Mouse (Mus musculus) embryonic facial prominence, embryonic 14.5 days (tissue): Measurements from ENCODE around the gene Tlr13. TPM values are rescaled to one million over a fixed set of nuclear protein-coding genes. Genes with fewer than 3 reads are reported as not detected.
A peak's percentile ranks its signal among the peaks of the same experiment; 100 is the strongest.

Experiments
- ATAC-seq: fragments of 200-750 bp; cut with Nextera tagmentation; 2 replicates; pipeline ENCODE4 v1.8.0; 2017; ENCODE audit warnings: low read depth, moderate number of reproducible peaks, moderate TSS enrichment
- DNase-seq: peaks from one replicate; pipeline ENCODE4 v3.0.0-alpha.2; 2015; ENCODE audit warnings: low spot score
- H3K27ac ChIP-seq: fragments of 300-500 bp; sonication (generic); replicated peaks from 2 replicates; pipeline ENCODE4 v1.5.1; 2014; ENCODE audit warnings: low read depth, mild to moderate bottlenecking, low read length, moderate library complexity
- H3K27me3 ChIP-seq: fragments of 300-500 bp; sonication (generic); replicated peaks from 2 replicates; pipeline ENCODE4 v1.6.1; 2014; ENCODE audit warnings: low read length; ENCODE audit not compliant: control insufficient read depth, insufficient read depth
- H3K36me3 ChIP-seq: fragments of 300-500 bp; sonication (generic); 2 replicates; pipeline ENCODE4 v1.6.1; 2014; ENCODE audit warnings: low read length, mixed read lengths; ENCODE audit not compliant: control insufficient read depth, insufficient read depth
- H3K4me1 ChIP-seq: fragments of 300-500 bp; sonication (generic); 2 replicates; pipeline ENCODE4 v1.6.1; 2014; ENCODE audit warnings: antibody characterized with exemption, low read length; ENCODE audit not compliant: control insufficient read depth, insufficient read depth
- H3K4me2 ChIP-seq: fragments of 300-500 bp; sonication (generic); 2 replicates; pipeline ENCODE4 v1.6.1; 2014; ENCODE audit warnings: low read depth, mild to moderate bottlenecking, low read length, moderate library complexity, mixed read lengths
- H3K4me3 ChIP-seq: fragments of 300-500 bp; sonication (generic); 2 replicates; pipeline ENCODE4 v1.5.1; 2014; ENCODE audit warnings: low read depth, mild to moderate bottlenecking, low read length
- H3K9ac ChIP-seq: fragments of 300-500 bp; sonication (generic); 2 replicates; pipeline ENCODE4 v1.6.1; 2014; ENCODE audit warnings: low read depth, mild to moderate bottlenecking, low read length, moderate library complexity, mixed read lengths
- H3K9me3 ChIP-seq: fragments of 300-500 bp; sonication (generic); 2 replicates; pipeline ENCODE4 v1.6.1; 2016; ENCODE audit warnings: low read length; ENCODE audit not compliant: control insufficient read depth
- WGBS: fragments of 180-500 bp; shearing (Covaris S2); extraction: QIAGEN DNeasy Blood & Tissue Kit; methylation state at CpG from one replicate; pipeline ENCODE4 v1.1.7; 2014; 5-methylcytosine and 5-hydroxymethylcytosine counted together
- polyA plus RNA-seq: library from polyadenylated mRNA; unstranded; fragments of >200 nt; fragmentation: Nextera tagmentation; extraction: Ambion mirVana; gene quantifications from 2 replicates; pipeline ENCODE4 v1.2.1, GENCODE M21; 2014

Tlr13 gene
- polyA plus RNA-seq, 1 experiment from 2014 or later, result 1.4 TPM

- no peak overlapping the region for H3K27ac ChIP-seq
- H3K9me3 ChIP-seq, result no peaks in the 10 kb centered on the region
- no peaks in the 10 kb centered on the region for H3K4me1 ChIP-seq
- no peak overlapping the region for H3K4me3 ChIP-seq
- no peak overlapping the region for H3K4me2 ChIP-seq
- peak; percentile 33 for DNase-seq
- no peaks in the 10 kb centered on the region for H3K27me3 ChIP-seq
- no peak overlapping the region for H3K9ac ChIP-seq
- no peaks in the 10 kb centered on the region for H3K36me3 ChIP-seq
- peak; percentile 72; the same call in 1 of the 2 replicates for ATAC-seq
- 56% methylated on average over 12 of the region's 12 CpGs for WGBS
Measured at GRCm38 (mm10) chrX:106135916-106136575, 7.0 kb upstream of the Tlr13 start.

GRCm38 (mm10) chrX:106139309-106140070 lies 3.5 kb upstream of the Tlr13 start:
- DNase-seq (no peak), ATAC-seq (no peak)
- 81% methylated on average over 13 of the region's 13 CpGs for WGBS
- no peaks in the 10 kb centered on the region for H3K36me3 ChIP-seq
- 0 out of 2 replicates have a peak, but pooled peaks cover 5% of the 10 kb centered on the region for H3K27me3 ChIP-seq
- H3K4me1 ChIP-seq, result no peaks in the 10 kb centered on the region
- no peak overlapping the region for H3K4me2 ChIP-seq
- no peak overlapping the region for H3K27ac ChIP-seq
- no peak overlapping the region for H3K4me3 ChIP-seq
- no peaks in the 10 kb centered on the region for H3K9me3 ChIP-seq
- H3K9ac ChIP-seq, result no peak overlapping the region

DNA sequence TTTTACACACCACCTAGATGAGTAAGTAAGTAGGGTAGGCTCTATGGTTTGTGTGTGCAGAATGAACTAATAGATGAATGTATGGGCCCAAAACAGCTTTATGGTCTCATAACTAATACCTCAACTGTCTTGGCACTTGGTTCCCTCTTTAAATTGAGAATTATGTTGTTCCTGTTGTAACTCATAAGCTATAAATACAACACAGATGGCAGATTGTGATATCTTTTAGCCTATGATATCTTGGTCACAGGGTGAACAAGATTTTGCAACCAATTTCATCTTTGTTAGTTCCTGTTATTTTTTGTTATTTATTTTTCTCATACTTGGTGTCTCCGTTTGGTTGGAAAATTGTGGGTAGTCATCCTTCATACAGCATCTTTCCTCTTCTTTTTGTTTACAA lies 5.2 kb downstream of the Tlr13 start:
- Histone ChIP-seq H3K4me2 (no peak overlapping the region), H3K27ac (no peak overlapping the region), H3K9me3 (no peaks in the 10 kb centered on the region), H3K4me1 (no peaks in the 10 kb centered on the region), H3K27me3 (0 out of 2 replicates have a peak, but pooled peaks cover 8% of the 10 kb centered on the region), H3K4me3 (no peak overlapping the region), H3K36me3 (no peaks in the 10 kb centered on the region), H3K9ac (no peak overlapping the region)
- 93% methylated on average over 1 of the region's 1 CpGs for WGBS
- DNase-seq (no peak), ATAC-seq (no peak)

DNA sequence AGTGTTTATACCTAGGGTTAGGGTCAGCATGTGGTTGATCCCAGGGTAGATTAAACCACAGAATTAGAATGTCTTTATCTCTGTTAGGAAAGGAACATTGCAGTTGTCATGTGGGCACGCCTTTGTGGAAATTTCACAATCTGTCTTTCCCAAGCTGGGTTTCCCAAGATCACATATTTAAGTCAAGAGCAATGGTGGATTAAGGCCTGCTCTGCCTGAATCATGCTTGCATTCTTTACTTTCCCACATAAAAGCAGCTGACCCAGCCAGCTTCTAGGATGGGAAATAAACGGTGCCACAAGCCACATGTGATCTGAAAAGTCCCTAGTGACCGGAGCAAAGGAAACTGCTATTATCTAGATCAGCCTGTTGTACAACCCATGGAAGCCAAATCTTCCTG lies 6.5 kb downstream of the Tlr13 start:
- Histone ChIP-seq H3K9me3 (no peaks in the 10 kb centered on the region), H3K27ac (no peak overlapping the region), H3K9ac (no peak overlapping the region), H3K4me3 (no peak overlapping the region), H3K27me3 (0 out of 2 replicates have a peak, but pooled peaks cover 8% of the 10 kb centered on the region), H3K36me3 (no peaks in the 10 kb centered on the region), H3K4me1 (no peaks in the 10 kb centered on the region), H3K4me2 (no peak overlapping the region)
- ATAC-seq (no peak), DNase-seq (no peak)
- 65% methylated on average over 3 of the region's 3 CpGs for WGBS

DNA sequence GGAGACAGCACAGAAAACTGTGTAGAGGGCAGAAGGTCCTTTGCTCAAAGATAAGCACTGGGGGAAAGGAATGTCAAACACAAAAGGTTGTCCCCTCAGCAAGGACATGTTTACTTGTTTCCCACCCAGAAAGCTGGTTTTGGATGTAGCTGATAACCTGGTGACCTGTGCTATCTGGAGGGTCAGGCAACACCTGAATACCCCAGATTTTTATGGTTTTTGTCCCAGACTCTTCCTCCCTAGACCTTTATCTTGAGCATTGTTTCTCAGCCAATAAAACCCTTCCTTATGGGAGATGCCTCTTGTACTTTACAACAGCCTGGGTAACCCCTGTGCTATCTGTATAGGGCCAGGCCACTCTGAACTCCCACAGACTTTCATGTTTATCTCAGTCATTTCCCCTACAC lies 11.2 kb downstream of the Tlr13 start:
- H3K4me1 ChIP-seq, result no peaks in the 10 kb centered on the region
- H3K4me3 ChIP-seq, result no peak overlapping the region
- no peaks in the 10 kb centered on the region for H3K27me3 ChIP-seq
- no peak overlapping the region for H3K4me2 ChIP-seq
- no peaks in the 10 kb centered on the region for H3K36me3 ChIP-seq
- no peak overlapping the region for H3K9ac ChIP-seq
- DNase-seq (no peak), ATAC-seq (no peak)
- H3K27ac ChIP-seq, result no peak overlapping the region
- H3K9me3 ChIP-seq, result no peaks in the 10 kb centered on the region

- Histone ChIP-seq H3K4me3 (no peak overlapping the region), H3K27ac (no peak overlapping the region), H3K36me3 (no peaks in the 10 kb centered on the region), H3K9ac (no peak overlapping the region), H3K4me1 (no peaks in the 10 kb centered on the region), H3K9me3 (no peaks in the 10 kb centered on the region), H3K27me3 (no peaks in the 10 kb centered on the region), H3K4me2 (no peak overlapping the region)
- no peak for ATAC-seq
- WGBS, result 81% methylated on average over 4 of the region's 4 CpGs
- DNase-seq, result no peak
Measured at GRCm38 (mm10) chrX:106155892-106156291, 12.9 kb downstream of the Tlr13 start.

DNA sequence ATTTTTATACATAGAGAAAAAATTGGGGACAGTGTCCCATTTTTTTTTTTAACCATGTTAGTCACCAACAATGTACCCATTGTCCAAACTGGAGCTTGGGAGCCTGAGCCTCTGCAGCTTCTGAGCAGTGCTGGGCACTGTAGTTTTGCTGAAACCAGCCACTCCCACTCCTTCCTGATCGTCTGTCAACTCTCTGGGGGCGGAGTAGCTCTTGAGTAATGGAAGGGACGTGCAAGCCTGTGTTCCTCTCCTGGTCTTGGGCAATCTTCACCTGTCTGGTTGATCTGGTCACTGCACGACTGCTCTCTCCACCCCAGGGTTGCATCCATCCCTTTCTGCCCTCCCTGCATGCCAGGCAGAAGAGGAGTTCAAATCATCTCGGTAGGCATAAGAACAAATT lies 21.0 kb downstream of the Tlr13 start:
- Histone ChIP-seq H3K9ac (no peak overlapping the region), H3K4me1 (no peaks in the 10 kb centered on the region), H3K4me2 (no peak overlapping the region), H3K27me3 (no peaks in the 10 kb centered on the region), H3K4me3 (no peak overlapping the region), H3K27ac (no peak overlapping the region), H3K36me3 (no peaks in the 10 kb centered on the region), H3K9me3 (no peaks in the 10 kb centered on the region)
- peak; percentile 16 for DNase-seq
- 61% methylated on average over 5 of the region's 5 CpGs for WGBS
- no peak for ATAC-seq

DNA sequence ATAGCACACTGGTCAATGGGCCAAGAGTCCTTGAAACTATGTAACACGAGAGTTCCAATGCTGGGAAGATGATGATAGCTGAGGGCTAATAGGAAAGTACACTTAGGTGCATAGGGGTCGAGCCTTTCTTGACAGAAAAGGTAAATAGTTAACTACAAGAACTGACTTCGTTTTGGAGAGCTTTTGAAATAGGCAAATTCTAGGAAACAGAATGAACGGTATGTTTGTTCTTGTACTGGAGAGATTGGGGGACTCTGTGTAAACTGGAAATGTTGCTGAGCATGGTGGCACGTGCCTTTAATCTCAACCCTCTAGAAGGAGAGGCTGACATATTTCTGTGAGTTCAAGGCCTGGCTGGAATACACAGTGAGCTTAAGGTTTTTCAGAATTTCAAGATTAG lies 21.6 kb downstream of the Tlr13 start:
- Histone ChIP-seq H3K27me3 (no peaks in the 10 kb centered on the region), H3K4me1 (no peaks in the 10 kb centered on the region), H3K4me2 (no peak overlapping the region), H3K4me3 (no peak overlapping the region), H3K9ac (no peak overlapping the region), H3K9me3 (no peaks in the 10 kb centered on the region), H3K27ac (no peak overlapping the region), H3K36me3 (no peaks in the 10 kb centered on the region)
- no peak for DNase-seq
- no peak for ATAC-seq
- 68% methylated on average over 5 of the region's 5 CpGs for WGBS

DNA sequence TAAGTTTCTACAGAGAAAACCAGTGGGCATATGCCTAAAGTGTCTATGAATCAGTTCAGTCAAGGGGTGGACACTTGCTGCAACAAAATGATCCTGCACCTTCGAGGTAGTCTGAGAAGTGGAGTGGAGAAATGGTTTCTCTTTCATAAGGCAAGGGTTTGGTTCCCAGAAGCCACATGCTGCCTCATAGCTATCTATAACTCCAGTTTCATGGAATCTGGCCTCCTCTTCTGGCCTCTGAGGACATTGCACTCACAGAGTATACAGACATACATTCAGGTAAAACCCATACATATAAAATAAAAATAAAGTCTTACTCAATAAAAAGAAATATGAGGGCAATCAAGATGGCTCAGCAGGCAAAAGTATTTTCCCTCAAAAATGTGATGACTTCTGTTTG lies 22.1 kb downstream of the Tlr13 start:
- 86% methylated on average over 1 of the region's 1 CpGs for WGBS
- DNase-seq, result no peak

More for the DNA sequence above, 22.1 kb downstream of the Tlr13 start:
- Histone ChIP-seq H3K36me3 (no peaks in the 10 kb centered on the region), H3K27me3 (no peaks in the 10 kb centered on the region), H3K9me3 (no peaks in the 10 kb centered on the region), H3K9ac (no peak overlapping the region), H3K4me3 (no peak overlapping the region), H3K27ac (no peak overlapping the region), H3K4me1 (no peaks in the 10 kb centered on the region), H3K4me2 (no peak overlapping the region)
- no peak for ATAC-seq
